Mouse (Mus musculus) stomach, embryonic 15.5 days (tissue): ENCODE data around the gene Opn3. TPM values are rescaled to one million over a fixed set of nuclear protein-coding genes. Genes with fewer than 3 reads are reported as not detected.

ENCODE experiments used
- ATAC-seq: fragments of 200-750 bp; cut with Nextera tagmentation; 2 replicates; pipeline ENCODE4 v1.8.0; 2017; ENCODE audit warnings: low read depth, moderate number of reproducible peaks, moderate TSS enrichment; ENCODE audit not compliant: insufficient read depth, low FRiP score
- H3K27ac ChIP-seq: fragments of 300-500 bp; sonication (generic); 2 replicates; pipeline ENCODE4 v1.5.1; 2015; ENCODE audit warnings: mild to moderate bottlenecking, inconsistent platforms
- H3K27me3 ChIP-seq: fragments of 300-500 bp; sonication (generic); replicated peaks from 2 replicates; pipeline ENCODE4 v1.6.1; 2015; ENCODE audit warnings: inconsistent platforms
- H3K36me3 ChIP-seq: fragments of 300-500 bp; sonication (generic); 2 replicates; pipeline ENCODE4 v1.6.1; 2015; ENCODE audit warnings: inconsistent platforms
- H3K4me1 ChIP-seq: fragments of 300-500 bp; sonication (generic); 2 replicates; pipeline ENCODE4 v1.6.1; 2015; ENCODE audit warnings: inconsistent platforms
- H3K4me2 ChIP-seq: fragments of 300-500 bp; sonication (generic); 2 replicates; pipeline ENCODE4 v1.6.1; 2015; ENCODE audit warnings: mild to moderate bottlenecking, inconsistent platforms
- H3K4me3 ChIP-seq: fragments of 300-500 bp; sonication (generic); replicated peaks from 2 replicates; pipeline ENCODE4 v1.5.1; 2015; ENCODE audit warnings: inconsistent platforms
- H3K9ac ChIP-seq: fragments of 300-500 bp; sonication (generic); 2 replicates; pipeline ENCODE4 v1.6.1; 2015; ENCODE audit warnings: inconsistent platforms
- H3K9me3 ChIP-seq: fragments of 300-500 bp; sonication (generic); 2 replicates; pipeline ENCODE4 v1.6.1; 2016; ENCODE audit warnings: inconsistent platforms
- WGBS: fragments of 180-500 bp; shearing (Covaris S2); methylation state at CpG from one replicate; pipeline ENCODE4 v1.1.7; 2015; 5-methylcytosine and 5-hydroxymethylcytosine counted together
- polyA plus RNA-seq: library from polyadenylated mRNA; unstranded; fragments of >200 nt; fragmentation: Nextera tagmentation; extraction: Ambion mirVana; gene quantifications from 2 replicates; pipeline ENCODE4 v1.2.1, GENCODE M21; 2015

Opn3 gene
- 8.3 and 8.5 TPM in 2 replicates for polyA plus RNA-seq

GRCm38 (mm10) chr1:175692246-175692996 lies at the start of gene Opn3, which contains the start of gene Chml:
Gene Opn3, minus strand, starts transcription at chr1:175692776.
Gene Chml, minus strand, starts transcription at chr1:175692901.
- 0 out of 2 replicates have a peak, but pooled peaks cover 10% of the 10 kb centered on the region for H3K4me1 ChIP-seq
- peak within 1 kb of the TSS; percentile 69 for H3K4me3 ChIP-seq
- WGBS, result under 1% methylated on average over 62 of the region's 73 CpGs
- peak within 1 kb of the TSS; percentile 94 for H3K4me2 ChIP-seq
- no peaks in the 10 kb centered on the region for H3K27me3 ChIP-seq
- no peaks in the 10 kb centered on the region for H3K36me3 ChIP-seq
- ATAC-seq, result peak; percentile 98
- peak within 1 kb of the TSS; percentile 89 for H3K27ac ChIP-seq
- peak within 1 kb of the TSS; percentile 84 for H3K9ac ChIP-seq
- no peaks in the 10 kb centered on the region for H3K9me3 ChIP-seq

GRCm38 (mm10) chr1:175725771-175726170 lies 33.2 kb upstream of the Opn3 start:
- Histone ChIP-seq H3K27me3 (no peaks in the 10 kb centered on the region), H3K9me3 (no peaks in the 10 kb centered on the region), H3K4me3 (no peak overlapping the region), H3K4me2 (no peak overlapping the region), H3K36me3 (no peaks in the 10 kb centered on the region), H3K27ac (no peak overlapping the region), H3K4me1 (no peaks in the 10 kb centered on the region), H3K9ac (no peak overlapping the region)
- ATAC-seq, result peak; percentile 73
- 24% methylated on average over 7 of the region's 7 CpGs for WGBS

DNA sequence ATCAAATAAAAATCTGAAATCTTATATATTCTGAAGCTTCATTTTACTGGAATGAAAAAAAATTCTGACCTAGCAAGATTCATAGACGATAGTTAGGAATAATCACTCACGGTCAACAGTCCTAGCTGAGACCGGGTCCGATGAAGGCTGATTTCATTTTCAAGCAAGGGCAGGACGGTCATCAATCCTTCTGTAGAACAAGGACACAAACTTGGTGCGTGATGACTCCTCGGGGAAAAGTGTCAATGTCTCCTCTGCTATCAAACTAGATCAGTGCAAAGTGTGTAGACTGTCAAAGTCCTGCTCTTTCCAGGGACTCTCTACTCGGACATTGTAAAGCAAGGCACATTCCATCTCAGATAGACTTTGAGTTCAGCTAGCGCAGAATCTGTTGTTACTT lies 24.3 kb upstream of the Opn3 start:
- Histone ChIP-seq H3K4me3 (no peak overlapping the region), H3K27ac (no peak overlapping the region), H3K9me3 (no peaks in the 10 kb centered on the region), H3K36me3 (no peaks in the 10 kb centered on the region), H3K4me2 (no peak overlapping the region), H3K27me3 (no peaks in the 10 kb centered on the region), H3K9ac (no peak overlapping the region), H3K4me1 (no peaks in the 10 kb centered on the region)
- no peak for ATAC-seq
- WGBS, result 83% methylated on average over 9 of the region's 9 CpGs

DNA sequence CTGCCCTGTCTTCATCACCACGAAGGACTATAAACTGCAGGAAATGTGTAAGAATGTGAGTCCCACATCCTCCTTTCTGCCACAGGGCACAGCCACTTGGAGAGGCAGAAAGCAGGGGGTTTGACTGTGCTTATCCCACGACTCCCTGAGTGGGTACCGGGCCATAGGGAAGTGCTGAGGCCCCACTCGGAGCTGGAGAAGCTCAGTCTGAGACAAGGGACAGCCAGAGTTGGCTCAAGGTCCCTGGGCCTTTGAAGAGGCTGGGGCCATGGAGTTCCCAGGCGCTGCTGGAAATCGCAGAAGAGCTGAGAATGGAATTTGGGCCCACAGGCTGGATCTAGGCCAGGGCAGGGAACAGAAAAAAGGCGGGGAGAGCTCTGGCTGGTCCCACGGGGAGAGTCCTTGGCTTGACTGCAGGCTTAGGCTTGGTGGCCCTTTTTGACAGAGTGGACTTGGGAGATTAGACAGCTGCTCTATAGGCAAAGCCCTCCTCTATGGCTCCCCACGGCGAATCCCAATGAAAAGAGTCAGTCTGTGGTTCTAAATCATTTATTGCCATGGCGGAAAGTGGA lies 19.8 kb upstream of the Opn3 start:
- 74% methylated on average over 11 of the region's 11 CpGs for WGBS
- Histone ChIP-seq H3K4me1 (no peaks in the 10 kb centered on the region), H3K9me3 (no peaks in the 10 kb centered on the region), H3K9ac (no peak overlapping the region), H3K4me2 (no peak overlapping the region), H3K27me3 (no peaks in the 10 kb centered on the region), H3K27ac (no peak overlapping the region), H3K36me3 (no peaks in the 10 kb centered on the region), H3K4me3 (no peak overlapping the region)
- peak; percentile 27; the same call in 1 of the 2 replicates for ATAC-seq

DNA sequence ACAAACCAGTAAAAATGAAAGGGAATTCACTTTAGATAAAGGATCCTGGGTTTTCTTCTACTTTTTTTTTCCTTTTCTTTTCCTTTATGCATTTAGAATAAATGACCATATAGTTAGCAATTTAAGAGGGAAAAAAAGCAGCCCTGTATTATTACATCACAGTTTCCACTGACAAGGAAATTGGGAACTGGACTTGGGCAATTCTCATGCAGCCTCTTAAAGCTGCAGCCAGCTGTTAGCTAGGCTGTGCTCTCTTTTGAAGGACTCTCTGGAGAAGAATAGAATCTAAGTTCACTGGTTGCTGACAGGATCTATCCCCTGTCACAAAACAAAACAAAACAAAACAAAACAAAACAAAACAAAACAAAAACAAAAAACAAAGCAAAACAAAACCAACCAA lies 15.4 kb upstream of the Opn3 start:
- Histone ChIP-seq H3K27ac (no peak overlapping the region), H3K9me3 (no peaks in the 10 kb centered on the region), H3K27me3 (no peaks in the 10 kb centered on the region), H3K4me1 (no peaks in the 10 kb centered on the region), H3K36me3 (no peaks in the 10 kb centered on the region), H3K4me2 (no peak overlapping the region), H3K4me3 (no peak overlapping the region), H3K9ac (no peak overlapping the region)
- no peak for ATAC-seq

GRCm38 (mm10) chr1:175707599-175707998 lies 15.0 kb upstream of the Opn3 start:
- Histone ChIP-seq H3K4me3 (no peak overlapping the region), H3K9me3 (no peaks in the 10 kb centered on the region), H3K4me1 (no peaks in the 10 kb centered on the region), H3K36me3 (no peaks in the 10 kb centered on the region), H3K27me3 (no peaks in the 10 kb centered on the region), H3K9ac (no peak overlapping the region), H3K4me2 (no peak overlapping the region), H3K27ac (no peak overlapping the region)
- no peak for ATAC-seq
- 67% methylated on average over 5 of the region's 5 CpGs for WGBS

DNA sequence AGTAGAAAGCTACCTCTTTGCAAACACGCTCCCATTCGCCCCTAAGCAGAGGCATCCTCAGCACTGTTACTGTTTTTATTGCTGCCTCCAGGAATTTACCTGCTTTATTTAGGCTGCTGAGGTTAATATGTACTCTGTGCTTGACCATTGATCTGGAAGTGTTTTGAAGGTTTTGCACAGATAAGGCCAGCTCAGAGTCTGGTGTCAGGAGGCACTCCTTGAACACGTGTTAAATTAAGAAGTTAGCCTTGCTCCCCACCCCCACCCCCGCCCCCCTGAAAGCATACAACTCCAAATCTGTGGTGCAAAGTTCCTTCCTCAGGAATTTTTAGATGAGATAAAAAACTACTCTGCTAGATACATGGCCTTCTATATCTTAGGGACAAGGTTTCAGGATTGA lies 8.6 kb upstream of the Opn3 start:
- Histone ChIP-seq H3K4me2 (no peak overlapping the region), H3K27ac (no peak overlapping the region), H3K27me3 (no peaks in the 10 kb centered on the region), H3K9ac (no peak overlapping the region), H3K36me3 (no peaks in the 10 kb centered on the region), H3K9me3 (no peaks in the 10 kb centered on the region), H3K4me3 (no peak overlapping the region), H3K4me1 (no peaks in the 10 kb centered on the region)
- peak; percentile 54; the same call in 1 of the 2 replicates for ATAC-seq
- 59% methylated on average over 4 of the region's 4 CpGs for WGBS

DNA sequence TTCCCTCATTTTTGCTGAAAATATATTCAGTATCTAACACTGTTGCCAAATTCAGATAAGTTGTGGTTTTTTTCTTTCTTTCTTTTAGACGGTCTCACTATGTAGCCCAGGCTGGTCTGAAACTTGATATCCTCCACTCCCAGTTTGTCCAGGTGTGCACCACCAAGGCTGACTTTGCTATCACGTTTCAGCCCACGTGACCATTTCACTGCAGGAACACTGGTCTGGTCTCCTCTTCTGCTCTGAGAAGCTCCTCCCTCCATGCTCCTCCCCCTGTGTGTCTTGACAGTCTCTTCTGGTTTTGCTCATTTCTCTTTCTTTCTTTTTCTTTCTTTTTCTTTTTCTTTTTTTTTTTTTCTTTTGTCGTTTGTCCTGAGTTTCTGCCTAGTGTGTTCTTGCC lies 7.2 kb upstream of the Opn3 start:
- no peak overlapping the region for H3K4me3 ChIP-seq
- no peak overlapping the region for H3K4me2 ChIP-seq
- H3K27ac ChIP-seq, result no peak overlapping the region
- H3K4me1 ChIP-seq, result no peaks in the 10 kb centered on the region
- H3K27me3 ChIP-seq, result no peaks in the 10 kb centered on the region
- no peaks in the 10 kb centered on the region for H3K36me3 ChIP-seq
- H3K9me3 ChIP-seq, result no peaks in the 10 kb centered on the region
- 35% methylated on average over 4 of the region's 4 CpGs for WGBS
- no peak; the same call in 1 of the 2 replicates for ATAC-seq
- no peak overlapping the region for H3K9ac ChIP-seq

DNA sequence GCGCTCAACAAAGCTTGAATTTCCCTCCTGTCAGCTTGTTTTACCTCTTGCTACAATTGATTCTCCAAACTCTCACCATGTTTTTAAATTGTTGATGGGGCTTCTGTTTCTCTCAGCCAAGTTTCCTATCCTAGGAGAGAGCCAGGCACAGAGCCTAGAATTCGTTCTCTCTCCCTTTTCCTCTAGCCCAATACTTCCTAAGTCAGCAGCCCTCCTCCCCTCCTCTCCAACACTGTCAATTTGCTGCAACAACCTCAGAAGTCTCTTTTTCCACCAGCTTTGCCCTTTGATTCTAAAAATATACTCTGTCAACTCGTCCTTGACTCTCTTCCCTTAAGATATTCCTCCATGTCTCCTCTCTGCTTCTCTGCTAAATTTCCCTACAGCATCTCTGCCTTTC lies 6.8 kb upstream of the Opn3 start:
- H3K4me2 ChIP-seq, result no peak overlapping the region
- WGBS, result 64% methylated on average over 3 of the region's 3 CpGs
- no peaks in the 10 kb centered on the region for H3K9me3 ChIP-seq
- no peak overlapping the region for H3K4me3 ChIP-seq
- H3K27me3 ChIP-seq, result no peaks in the 10 kb centered on the region
- H3K36me3 ChIP-seq, result no peaks in the 10 kb centered on the region
- no peak overlapping the region for H3K9ac ChIP-seq
- no peaks in the 10 kb centered on the region for H3K4me1 ChIP-seq
- H3K27ac ChIP-seq, result no peak overlapping the region
- no peak for ATAC-seq

GRCm38 (mm10) chr1:175698293-175698692 lies 5.7 kb upstream of the Opn3 start, which contains the start of gene Wdr64:
Gene Wdr64, plus strand, starts transcription at chr1:175698593.
- WGBS, result 79% methylated on average over 1 of the region's 1 CpGs
- no peak within 1 kb of the TSS for H3K4me3 ChIP-seq
- no peaks in the 10 kb centered on the region for H3K36me3 ChIP-seq
- no peak for ATAC-seq
- no peaks in the 10 kb centered on the region for H3K27me3 ChIP-seq
- H3K4me2 ChIP-seq, result no peak within 1 kb of the TSS
- H3K4me1 ChIP-seq, result 0 out of 2 replicates have a peak, but pooled peaks cover 3% of the 10 kb centered on the region
- no peak within 1 kb of the TSS for H3K9ac ChIP-seq
- no peaks in the 10 kb centered on the region for H3K9me3 ChIP-seq
- no peak within 1 kb of the TSS for H3K27ac ChIP-seq

DNA sequence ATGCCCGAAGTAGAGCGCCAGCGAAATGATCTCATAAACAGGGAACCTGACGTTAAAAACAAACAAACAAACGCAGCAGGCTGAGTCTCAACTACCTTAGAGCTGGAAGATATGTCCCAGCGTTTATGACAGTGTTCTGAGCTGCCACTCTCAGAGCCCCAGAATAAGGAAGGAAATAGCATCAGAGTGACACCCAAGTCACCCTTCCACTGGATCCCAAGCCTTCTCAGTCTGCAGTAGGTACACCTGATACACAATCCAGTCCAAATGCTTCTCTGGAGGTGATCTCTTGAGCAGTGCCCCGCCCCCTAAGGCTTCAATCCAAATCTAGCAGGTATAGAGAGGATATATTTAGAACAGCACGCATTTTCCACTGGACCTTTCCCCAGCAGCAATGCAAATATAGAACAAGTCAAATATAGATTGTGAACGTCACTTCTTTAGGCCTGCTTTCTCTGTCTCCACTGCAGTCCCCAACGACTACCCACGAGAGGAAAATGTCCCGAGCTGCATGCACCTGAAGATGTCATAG lies 919 bp upstream of the Opn3 start:
- Histone ChIP-seq H3K4me3 (peak overlapping the region; percentile 69), H3K27ac (peak overlapping the region; percentile 46), H3K4me2 (peak overlapping the region; percentile 94), H3K27me3 (no peaks in the 10 kb centered on the region), H3K4me1 (0 out of 2 replicates have a peak, but pooled peaks cover 10% of the 10 kb centered on the region), H3K9ac (no peak overlapping the region), H3K9me3 (no peaks in the 10 kb centered on the region), H3K36me3 (no peaks in the 10 kb centered on the region)
- WGBS, result 30% methylated on average over 12 of the region's 12 CpGs
- ATAC-seq, result no peak

DNA sequence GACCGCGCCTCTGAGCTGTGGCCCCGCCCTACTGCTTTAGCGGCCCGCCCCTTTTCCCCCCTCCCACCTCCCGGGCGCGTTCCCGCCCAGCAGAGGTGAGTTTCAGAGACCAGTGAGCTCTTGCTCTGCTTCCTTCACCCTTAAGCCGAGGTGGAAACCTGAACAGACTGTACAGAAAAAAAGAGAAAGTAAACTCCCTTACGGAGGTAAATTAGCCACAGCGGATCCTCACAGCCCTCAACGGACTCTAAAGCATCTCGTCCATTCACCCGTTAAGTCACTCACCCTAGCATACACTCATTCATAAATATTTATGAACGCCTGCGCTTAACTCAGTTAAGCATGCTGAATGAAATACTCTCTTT lies 403 bp upstream of the Opn3 start:
- Histone ChIP-seq H3K36me3 (no peaks in the 10 kb centered on the region), H3K27ac (peak overlapping the region; percentile 46), H3K9me3 (no peaks in the 10 kb centered on the region), H3K9ac (no peak overlapping the region), H3K4me2 (peak overlapping the region; percentile 94), H3K4me1 (0 out of 2 replicates have a peak, but pooled peaks cover 10% of the 10 kb centered on the region), H3K4me3 (peak overlapping the region; percentile 69), H3K27me3 (no peaks in the 10 kb centered on the region)
- no peak; the same call in 1 of the 2 replicates for ATAC-seq
- WGBS, result under 1% methylated on average over 16 of the region's 17 CpGs
